Comparison of ENCODE assay signal across 8 mouse cellular contexts in the genomic region with DNA sequence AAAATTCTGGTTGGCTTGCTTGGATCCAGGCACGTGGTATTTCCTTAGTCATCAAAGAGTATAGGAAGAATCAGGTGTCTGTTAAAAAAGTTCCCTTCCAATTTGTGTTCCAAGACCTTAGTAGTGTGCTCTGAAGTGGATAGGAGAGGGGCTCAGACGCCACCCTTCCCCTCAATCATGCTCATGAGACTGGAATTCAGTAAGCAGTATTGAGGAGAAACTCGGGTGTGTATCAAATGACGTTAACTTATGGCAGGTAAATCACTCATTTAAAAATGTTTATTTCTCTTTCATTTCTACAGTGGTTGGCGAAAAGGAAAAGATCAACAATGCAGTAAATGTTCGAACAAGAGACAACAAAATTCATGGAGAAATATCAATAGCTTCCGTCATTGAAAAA. TPM values are rescaled to one million over a fixed set of nuclear protein-coding genes. Genes with fewer than 3 reads are reported as not detected.
DNase-seq lines count a peak whose midpoint lies in the region; ATAC-seq and TF ChIP-seq lines count a peak whose summit lies in the region.

A gene (plus strand): TSS at position 301 of the 400 bp plus-strand sequence.

- H3K4me1 ChIP-seq in lung, embryonic 14.5 days (ENCODE audit: insufficient read depth), result peaks cover 5% of the 10 kb centered on the region
- peaks cover 3% of the 10 kb centered on the region; the same call in 1 of the 2 replicates for H3K4me1 ChIP-seq in cortical plate, adult 2 months (ENCODE audit: control insufficient read depth, insufficient read depth, low read length)
- peaks cover 6% of the 10 kb centered on the region; the same call in 1 of the 2 replicates for H3K4me1 ChIP-seq in heart, postnatal 0 days (ENCODE audit: control insufficient read depth, insufficient read depth)
- peaks cover 26% of the 10 kb centered on the region for H3K4me1 ChIP-seq in neural tube, embryonic 13.5 days (replicated peaks)

- no peak within 1 kb of the TSS for H3K4me2 ChIP-seq in lung, embryonic 14.5 days
- H3K4me2 ChIP-seq in heart, postnatal 0 days (ENCODE audit: low read depth, low read length), result no peak within 1 kb of the TSS
- H3K4me2 ChIP-seq in neural tube, embryonic 13.5 days, result no peak within 1 kb of the TSS

- no peak for TF ChIP-seq POLR2A in cortical plate, adult 2 months (IDR thresholded peaks at IDR 0.05; ENCODE audit: extremely low read depth, insufficient read depth, low read length)

- H3K4me3 ChIP-seq in lung, embryonic 14.5 days (ENCODE audit: low read depth, low read length), result no peak within 1 kb of the TSS
- H3K4me3 ChIP-seq in cortical plate, adult 2 months (ENCODE audit: insufficient read depth, low read length), result no peak within 1 kb of the TSS
- no peak within 1 kb of the TSS for H3K4me3 ChIP-seq in heart, postnatal 0 days (ENCODE audit: low read depth, low read length)
- H3K4me3 ChIP-seq in neural tube, embryonic 13.5 days, result no peak within 1 kb of the TSS

- H3K27ac ChIP-seq in lung, embryonic 14.5 days (ENCODE audit: low read depth), result no peak within 1 kb of the TSS
- H3K27ac ChIP-seq in cortical plate, adult 2 months (ENCODE audit: insufficient read depth, low read length), result no peak within 1 kb of the TSS
- H3K27ac ChIP-seq in heart, postnatal 0 days (ENCODE audit: low read depth), result no peak within 1 kb of the TSS
- H3K27ac ChIP-seq in neural tube, embryonic 13.5 days (replicated peaks), result no peak within 1 kb of the TSS

- no peaks in the 10 kb centered on the region for H3K27me3 ChIP-seq in lung, embryonic 14.5 days (ENCODE audit: insufficient read depth, low read length)
- H3K27me3 ChIP-seq in heart, postnatal 0 days (ENCODE audit: control insufficient read depth, insufficient read depth, low read length), result no peaks in the 10 kb centered on the region
- no peaks in the 10 kb centered on the region for H3K27me3 ChIP-seq in neural tube, embryonic 13.5 days

- no peak for TF ChIP-seq CTCF in lung, embryonic 14.5 days (IDR thresholded peaks at IDR 0.05; ENCODE audit: low read depth)
- TF ChIP-seq CTCF in cortical plate, adult 2 months (IDR thresholded peaks at IDR 0.05; ENCODE audit: extremely low read depth, insufficient read depth, low read length), result no peak
- no peak for TF ChIP-seq CTCF in heart, postnatal 0 days (IDR thresholded peaks at IDR 0.05; ENCODE audit: low read depth)

- ATAC-seq in lung, embryonic 14.5 days (ENCODE audit: insufficient read depth), result no peak
- no peak for ATAC-seq in heart, postnatal 0 days (ENCODE audit: insufficient read depth, low read depth)
- no peak for ATAC-seq in neural tube, embryonic 13.5 days (ENCODE audit: low read depth)
- no peak for ATAC-seq in erythroid progenitor cell, adult 5-6 weeks (replicated peaks; ENCODE audit: low FRiP score, poor library complexity, severe bottlenecking)

- no peak for DNase-seq in lung, embryonic 14.5 days
- DNase-seq in lung, postnatal 4 days, result no peak
- DNase-seq in heart, postnatal 0 days (ENCODE audit: low spot score), result no peak
- DNase-seq in left cerebral cortex, postnatal 4 days, result no peak
- DNase-seq in ovary, adult 18-20 months (ENCODE audit: low spot score), result no peak

- no peak for TF ChIP-seq EP300 in heart, postnatal 0 days (IDR thresholded peaks at IDR 0.05; ENCODE audit: low read depth)

- intact Hi-C loops in left cerebral cortex, postnatal 4 days (cut with DNase I), result no loop called here

- H3K9me3 ChIP-seq in lung, embryonic 14.5 days (ENCODE audit: low read depth, low read length), result no peaks in the 10 kb centered on the region
- no peaks in the 10 kb centered on the region for H3K9me3 ChIP-seq in heart, postnatal 0 days (replicated peaks; ENCODE audit: control insufficient read depth, low read length)
- H3K9me3 ChIP-seq in neural tube, embryonic 13.5 days, result no peaks in the 10 kb centered on the region

- no peak within 1 kb of the TSS for H3K9ac ChIP-seq in lung, embryonic 14.5 days
- no peak within 1 kb of the TSS for H3K9ac ChIP-seq in heart, postnatal 0 days (replicated peaks; ENCODE audit: low read depth, low read length)
- H3K9ac ChIP-seq in neural tube, embryonic 13.5 days, result no peak within 1 kb of the TSS

- peaks cover 11% of the 10 kb centered on the region; the same call in 1 of the 2 replicates for H3K36me3 ChIP-seq in lung, embryonic 14.5 days (ENCODE audit: insufficient read depth)
- H3K36me3 ChIP-seq in heart, postnatal 0 days (replicated peaks; ENCODE audit: control insufficient read depth, insufficient read depth, low read length), result peaks cover 21% of the 10 kb centered on the region; the same call in 1 of the 2 replicates
- H3K36me3 ChIP-seq in neural tube, embryonic 13.5 days, result peaks cover 26% of the 10 kb centered on the region

- 83% methylated on average over 7 of the region's 7 CpGs for WGBS in lung, embryonic 14.5 days
- 83% methylated on average over 7 of the region's 7 CpGs for WGBS in heart, postnatal 0 days
- 93% methylated on average over 7 of the region's 7 CpGs for WGBS in neural tube, embryonic 13.5 days

RNA-seq across cellular contexts. Expression of the gene that starts here (rescaled TPM):
- polyA plus RNA-seq in lung, embryonic 14.5 days (2014; fragmentation: Nextera tagmentation; extraction: Ambion mirVana), result 70.4 and 76.3 TPM in 2 replicates
- 113 and 118 TPM in 2 replicates for polyA plus RNA-seq in cortical plate, adult 2 months (2012; rRNA removed)
- total RNA-seq in heart, postnatal 0 days (2014; rRNA removed; ENCODE audit: low replicate concordance), result 17.7 and 59.3 TPM in 2 replicates
- 39.5 and 41.3 TPM in 2 replicates for polyA plus RNA-seq in heart, postnatal 0 days (2015; fragmentation: Nextera tagmentation; extraction: Ambion mirVana)
- total RNA-seq in left cerebral cortex, postnatal 4 days (2021), result 10 to 100 TPM; 27.8 to 36.4 TPM
- 83.9 and 87.3 TPM in 2 replicates for polyA plus RNA-seq in neural tube, embryonic 13.5 days (2015; fragmentation: Nextera tagmentation; extraction: Ambion mirVana)
- 9.2 and 10.8 TPM in 2 replicates for total RNA-seq in erythroid progenitor cell, adult 5-6 weeks (2015; ENCODE audit: low replicate concordance)
- total RNA-seq in erythroid progenitor cell, adult 5-6 weeks (2017; ENCODE audit: low replicate concordance), result 10.3 and 17.1 TPM in 2 replicates
